Mouse (Mus musculus): ENCODE measurements at regions not wholly inside any gene's neighbourhood (a gene's known extent, or its start where the extent isn't known, plus 50 kb on each side); places are given as distances from the start of the nearest gene placed in this dataset.
A peak's percentile ranks its signal among the peaks of the same experiment; 100 is the strongest.

- no peak for DNase-seq
Observed at GRCm38 (mm10) chrX:23556271-23556670, 136.6 kb upstream of the Wdr44 start.

DNA sequence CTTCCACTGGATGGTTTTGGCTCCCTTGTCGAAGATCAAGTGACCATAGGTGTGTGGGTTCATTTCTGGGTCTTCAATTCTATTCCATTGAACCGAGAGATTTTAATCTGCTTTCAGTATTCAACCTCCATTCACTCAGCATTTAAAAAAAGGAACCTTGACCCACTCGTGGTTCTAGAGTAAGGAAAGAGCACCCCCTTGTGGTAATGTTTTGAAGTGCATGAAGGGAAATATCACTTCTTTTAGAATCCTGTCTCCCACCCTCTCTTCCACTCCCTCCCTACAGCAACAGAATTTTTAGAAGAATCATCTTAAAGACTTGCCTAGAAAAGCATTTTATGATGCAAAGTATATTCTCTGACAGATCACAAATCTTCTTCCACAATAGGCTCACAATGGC, 127.3 kb upstream of the Wdr44 start:
- DNase-seq, result peak; percentile 6

Data from thymus, postnatal 14 days (tissue).